Mouse (Mus musculus): ENCODE data around the gene Ptprq. TPM values are rescaled to one million over a fixed set of nuclear protein-coding genes. Genes with fewer than 3 reads are reported as not detected.

The Ptprq gene
- polyA plus RNA-seq (2014; fragmentation: Nextera tagmentation; extraction: Ambion mirVana): not detected in 2 replicates

GRCm38 (mm10) chr10:107719806-107720205 lies at the start of gene Ptprq:
TSS of gene Ptprq (minus strand) at chr10:107720051.
- ATAC-seq (replicated peaks; ENCODE audit: low FRiP score) (no peak), DNase-seq (ENCODE audit: low spot score) (no peak)
- Histone ChIP-seq H3K4me2 (no peak within 1 kb of the TSS), H3K4me3 (ENCODE audit: low read depth, low read length) (no peak within 1 kb of the TSS), H3K9ac (ENCODE audit: low read depth, low read length) (no peak within 1 kb of the TSS), H3K4me1 (replicated peaks; ENCODE audit: control insufficient read depth, insufficient read depth, low read length) (no peaks in the 10 kb centered on the region), H3K36me3 (ENCODE audit: control insufficient read depth, insufficient read depth, low read length) (no peaks in the 10 kb centered on the region), H3K27me3 (replicated peaks; ENCODE audit: control insufficient read depth, insufficient read depth, low read length) (no peaks in the 10 kb centered on the region), H3K9me3 (ENCODE audit: control insufficient read depth, low read length) (no peaks in the 10 kb centered on the region), H3K27ac (ENCODE audit: low read depth, low read length) (no peak within 1 kb of the TSS)
- WGBS: 71% methylated on average over 1 of the region's 1 CpGs

- Histone ChIP-seq H3K27ac (ENCODE audit: low read depth, low read length) (no peak overlapping the region), H3K9ac (ENCODE audit: low read depth, low read length) (no peak overlapping the region), H3K27me3 (replicated peaks; ENCODE audit: control insufficient read depth, insufficient read depth, low read length) (no peaks in the 10 kb centered on the region), H3K4me2 (no peak overlapping the region), H3K4me3 (ENCODE audit: low read depth, low read length) (no peak overlapping the region), H3K9me3 (ENCODE audit: control insufficient read depth, low read length) (no peaks in the 10 kb centered on the region), H3K4me1 (replicated peaks; ENCODE audit: control insufficient read depth, insufficient read depth, low read length) (no peaks in the 10 kb centered on the region), H3K36me3 (ENCODE audit: control insufficient read depth, insufficient read depth, low read length) (no peaks in the 10 kb centered on the region)
- DNase-seq (ENCODE audit: low spot score) (no peak), ATAC-seq (replicated peaks; ENCODE audit: low FRiP score) (no peak)
- WGBS: 53% methylated on average over 1 of the region's 1 CpGs
Measured at GRCm38 (mm10) chr10:107759624-107760023, 39.8 kb upstream of the Ptprq start.

DNA sequence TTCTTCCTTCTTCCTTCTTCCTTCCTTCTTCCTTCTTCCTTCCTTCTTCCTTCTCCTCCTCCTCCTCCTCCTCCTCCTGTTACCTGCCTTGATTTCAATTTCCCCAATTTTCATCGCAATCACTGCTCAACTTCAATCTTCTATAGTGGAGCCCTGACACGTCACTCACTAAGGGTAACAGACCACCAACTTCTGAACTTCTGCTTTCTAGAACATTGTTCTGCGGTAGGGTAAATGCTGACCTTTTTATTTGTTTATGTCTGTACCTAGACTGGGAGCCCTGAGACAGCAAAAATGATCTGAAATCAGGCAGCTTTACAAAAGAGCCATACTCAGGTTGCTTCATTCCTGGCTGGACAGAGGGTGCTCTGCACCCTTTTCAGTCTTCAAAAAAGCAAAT lies 33.6 kb upstream of the Ptprq start:
- Histone ChIP-seq H3K27ac (ENCODE audit: low read depth, low read length) (no peak overlapping the region), H3K4me1 (replicated peaks; ENCODE audit: control insufficient read depth, insufficient read depth, low read length) (no peaks in the 10 kb centered on the region), H3K9me3 (ENCODE audit: control insufficient read depth, low read length) (no peaks in the 10 kb centered on the region), H3K36me3 (ENCODE audit: control insufficient read depth, insufficient read depth, low read length) (no peaks in the 10 kb centered on the region), H3K4me2 (no peak overlapping the region), H3K27me3 (replicated peaks; ENCODE audit: control insufficient read depth, insufficient read depth, low read length) (no peaks in the 10 kb centered on the region), H3K9ac (ENCODE audit: low read depth, low read length) (no peak overlapping the region), H3K4me3 (ENCODE audit: low read depth, low read length) (no peak overlapping the region)
- DNase-seq (ENCODE audit: low spot score): no peak
- WGBS: 69% methylated on average over 3 of the region's 3 CpGs
- no peak for ATAC-seq (replicated peaks; ENCODE audit: low FRiP score)

DNA sequence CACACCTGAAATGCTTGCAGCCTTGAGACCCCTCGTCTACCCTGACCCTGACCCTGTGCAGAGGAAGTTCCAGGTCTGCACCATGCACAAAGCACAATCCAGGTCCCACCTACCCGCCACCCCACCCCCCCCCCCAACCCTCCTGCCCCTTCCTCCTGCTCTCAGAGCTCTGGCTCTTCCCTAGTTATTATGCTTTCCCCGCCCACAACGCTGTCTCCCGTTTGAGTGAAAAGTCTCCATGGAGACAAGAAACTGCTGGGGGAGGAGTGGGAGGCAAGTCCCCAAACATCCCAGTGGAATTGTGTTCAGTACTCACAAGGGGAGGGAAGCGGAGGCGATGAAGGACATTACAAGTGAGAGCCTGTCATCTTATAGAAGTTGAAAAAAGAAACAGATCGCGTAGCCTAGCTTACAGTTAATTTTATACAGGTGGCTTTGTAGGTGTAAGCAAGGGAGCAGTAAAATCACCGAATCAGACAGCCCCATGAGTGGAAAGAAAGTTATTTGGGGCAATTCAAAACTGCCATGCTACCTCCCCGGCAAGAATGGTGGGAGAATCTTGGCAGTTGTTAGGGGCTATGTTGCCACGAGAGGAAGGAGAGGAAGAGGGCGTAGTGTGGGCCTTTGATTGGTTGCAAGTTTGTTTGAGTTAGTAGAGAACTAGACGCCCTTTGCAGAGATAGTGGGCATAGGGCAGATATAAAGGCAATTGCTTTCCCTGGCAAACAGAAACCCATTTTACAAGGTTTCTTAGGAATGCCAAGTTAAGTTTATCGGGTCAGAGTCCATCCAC lies 32.7 kb upstream of the Ptprq start:
- Histone ChIP-seq H3K27me3 (replicated peaks; ENCODE audit: control insufficient read depth, insufficient read depth, low read length) (no peaks in the 10 kb centered on the region), H3K36me3 (ENCODE audit: control insufficient read depth, insufficient read depth, low read length) (no peaks in the 10 kb centered on the region), H3K9ac (ENCODE audit: low read depth, low read length) (no peak overlapping the region), H3K9me3 (ENCODE audit: control insufficient read depth, low read length) (no peaks in the 10 kb centered on the region), H3K4me3 (ENCODE audit: low read depth, low read length) (no peak overlapping the region), H3K4me1 (replicated peaks; ENCODE audit: control insufficient read depth, insufficient read depth, low read length) (no peaks in the 10 kb centered on the region), H3K4me2 (no peak overlapping the region), H3K27ac (ENCODE audit: low read depth, low read length) (no peak overlapping the region)
- 45% methylated on average over 14 of the region's 15 CpGs for WGBS
- ATAC-seq (replicated peaks; ENCODE audit: low FRiP score) (no peak), DNase-seq (ENCODE audit: low spot score) (no peak)

DNA sequence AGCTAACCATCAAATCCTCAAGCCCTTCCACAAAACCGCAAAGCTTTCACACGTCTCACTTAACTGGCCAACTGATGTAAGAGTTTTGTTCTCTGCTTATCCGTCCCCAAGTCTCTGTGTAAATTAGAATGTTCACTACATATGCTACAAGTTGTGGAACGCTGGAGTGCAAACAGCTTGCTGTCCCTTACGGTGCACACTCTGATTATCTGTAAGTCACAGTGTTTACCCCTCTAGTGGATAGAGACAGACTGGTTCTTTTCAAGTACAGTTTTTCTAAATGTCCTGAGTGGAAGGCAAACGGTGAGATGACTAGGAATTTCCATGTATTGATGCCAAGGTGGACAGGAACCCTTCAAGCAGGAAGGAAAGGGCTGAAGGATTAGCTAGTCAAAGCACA lies 32.1 kb upstream of the Ptprq start:
- Histone ChIP-seq H3K9ac (ENCODE audit: low read depth, low read length) (no peak overlapping the region), H3K9me3 (ENCODE audit: control insufficient read depth, low read length) (no peaks in the 10 kb centered on the region), H3K4me2 (no peak overlapping the region), H3K36me3 (ENCODE audit: control insufficient read depth, insufficient read depth, low read length) (no peaks in the 10 kb centered on the region), H3K27ac (ENCODE audit: low read depth, low read length) (no peak overlapping the region), H3K4me3 (ENCODE audit: low read depth, low read length) (no peak overlapping the region), H3K4me1 (replicated peaks; ENCODE audit: control insufficient read depth, insufficient read depth, low read length) (no peaks in the 10 kb centered on the region), H3K27me3 (replicated peaks; ENCODE audit: control insufficient read depth, insufficient read depth, low read length) (no peaks in the 10 kb centered on the region)
- 36% methylated on average over 6 of the region's 6 CpGs for WGBS
- DNase-seq (ENCODE audit: low spot score) (no peak), ATAC-seq (replicated peaks; ENCODE audit: low FRiP score) (no peak)

DNA sequence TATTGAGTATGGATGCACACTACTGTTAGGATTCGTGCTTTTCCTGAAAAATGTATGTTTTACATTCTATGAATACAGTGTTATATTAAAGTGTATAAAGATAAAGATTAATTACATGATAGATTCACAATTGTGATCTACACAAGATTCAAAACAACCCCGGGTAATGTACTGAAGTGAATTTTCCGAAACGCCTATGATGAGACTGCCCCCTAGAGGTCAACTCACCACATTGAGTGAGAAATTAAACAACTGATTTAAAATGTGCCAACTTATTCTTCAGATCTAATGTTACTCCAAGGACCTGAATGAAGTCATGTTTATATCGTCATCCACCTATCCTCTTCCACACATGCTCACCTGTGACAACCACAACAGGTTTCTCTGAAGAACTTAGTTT lies 27.7 kb upstream of the Ptprq start:
- no peak for DNase-seq (ENCODE audit: low spot score)
- Histone ChIP-seq H3K9me3 (ENCODE audit: control insufficient read depth, low read length) (no peaks in the 10 kb centered on the region), H3K9ac (ENCODE audit: low read depth, low read length) (no peak overlapping the region), H3K27me3 (replicated peaks; ENCODE audit: control insufficient read depth, insufficient read depth, low read length) (no peaks in the 10 kb centered on the region), H3K4me1 (replicated peaks; ENCODE audit: control insufficient read depth, insufficient read depth, low read length) (no peaks in the 10 kb centered on the region), H3K36me3 (ENCODE audit: control insufficient read depth, insufficient read depth, low read length) (no peaks in the 10 kb centered on the region), H3K4me2 (no peak overlapping the region), H3K4me3 (ENCODE audit: low read depth, low read length) (no peak overlapping the region), H3K27ac (ENCODE audit: low read depth, low read length) (no peak overlapping the region)
- no peak for ATAC-seq (replicated peaks; ENCODE audit: low FRiP score)
- 17% methylated on average over 5 of the region's 5 CpGs for WGBS

DNA sequence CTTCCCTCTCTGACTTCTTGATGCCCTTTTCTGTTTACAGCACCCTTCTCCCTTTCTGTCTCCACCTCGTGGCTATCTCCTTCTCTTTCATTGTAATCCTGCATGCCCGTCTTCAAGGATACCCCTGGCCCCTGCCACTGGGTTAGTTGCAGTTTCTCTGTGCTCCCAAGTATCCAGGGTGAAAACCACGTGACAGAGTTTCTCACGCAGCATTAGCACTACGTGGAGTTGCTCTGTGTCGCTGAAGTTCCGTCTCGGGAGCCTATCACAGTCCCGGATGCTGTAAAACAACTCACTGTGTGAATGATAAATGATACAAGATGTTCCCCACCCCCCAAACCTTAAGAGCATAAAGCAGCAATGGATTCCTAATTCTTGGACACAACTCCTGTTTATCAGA lies 26.9 kb upstream of the Ptprq start:
- Histone ChIP-seq H3K27me3 (replicated peaks; ENCODE audit: control insufficient read depth, insufficient read depth, low read length) (no peaks in the 10 kb centered on the region), H3K4me3 (ENCODE audit: low read depth, low read length) (no peak overlapping the region), H3K36me3 (ENCODE audit: control insufficient read depth, insufficient read depth, low read length) (no peaks in the 10 kb centered on the region), H3K9me3 (ENCODE audit: control insufficient read depth, low read length) (no peaks in the 10 kb centered on the region), H3K4me1 (replicated peaks; ENCODE audit: control insufficient read depth, insufficient read depth, low read length) (no peaks in the 10 kb centered on the region), H3K9ac (ENCODE audit: low read depth, low read length) (no peak overlapping the region), H3K27ac (ENCODE audit: low read depth, low read length) (no peak overlapping the region), H3K4me2 (no peak overlapping the region)
- 26% methylated on average over 9 of the region's 9 CpGs for WGBS
- DNase-seq (ENCODE audit: low spot score): no peak
- no peak for ATAC-seq (replicated peaks; ENCODE audit: low FRiP score)

DNA sequence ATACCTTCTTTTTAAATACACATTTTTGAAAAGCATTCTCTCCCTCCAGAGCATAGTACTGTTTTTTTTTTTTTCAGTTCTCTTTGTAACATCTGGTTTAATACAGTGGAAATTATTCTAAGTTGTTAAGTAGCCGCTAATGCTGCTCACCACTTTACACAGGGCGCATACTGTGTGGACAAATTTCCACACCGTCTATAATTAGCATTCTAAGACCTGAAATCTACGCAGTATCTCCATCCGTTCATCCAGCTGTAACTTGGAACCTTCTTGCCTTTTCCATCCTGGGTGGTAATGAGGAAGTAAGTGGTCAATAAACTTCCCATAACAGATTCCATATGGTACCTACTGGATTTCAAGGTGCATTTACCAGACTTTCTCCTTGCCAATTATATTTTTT lies 20.0 kb upstream of the Ptprq start:
- no peak overlapping the region for H3K4me2 ChIP-seq
- H3K27ac ChIP-seq (ENCODE audit: low read depth, low read length): no peak overlapping the region
- no peaks in the 10 kb centered on the region for H3K4me1 ChIP-seq (replicated peaks; ENCODE audit: control insufficient read depth, insufficient read depth, low read length)
- no peak for ATAC-seq (replicated peaks; ENCODE audit: low FRiP score)
- no peak overlapping the region for H3K9ac ChIP-seq (ENCODE audit: low read depth, low read length)
- H3K36me3 ChIP-seq (ENCODE audit: control insufficient read depth, insufficient read depth, low read length): no peaks in the 10 kb centered on the region
- DNase-seq (ENCODE audit: low spot score): no peak
- H3K4me3 ChIP-seq (ENCODE audit: low read depth, low read length): no peak overlapping the region
- WGBS: 85% methylated on average over 5 of the region's 5 CpGs
- H3K9me3 ChIP-seq (ENCODE audit: control insufficient read depth, low read length): no peaks in the 10 kb centered on the region
- no peaks in the 10 kb centered on the region for H3K27me3 ChIP-seq (replicated peaks; ENCODE audit: control insufficient read depth, insufficient read depth, low read length)

DNA sequence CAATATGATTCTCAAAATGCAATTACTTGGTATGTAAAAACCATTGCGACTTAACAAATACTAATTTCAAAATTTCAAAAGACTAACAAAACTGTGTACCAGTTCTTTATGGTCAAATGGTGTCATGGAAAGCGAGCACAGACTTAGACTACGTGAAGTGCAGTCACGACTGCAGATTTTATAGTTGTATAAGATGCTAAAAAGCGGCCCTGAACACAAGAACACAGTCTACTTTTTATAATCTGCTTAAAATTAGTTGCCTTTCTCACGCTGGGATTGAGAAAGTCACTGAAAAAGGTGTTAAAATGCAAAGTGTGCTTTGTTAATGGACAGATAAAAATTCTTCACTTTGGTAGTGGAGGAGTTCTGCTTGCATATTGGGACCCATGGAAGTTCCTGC lies 17.9 kb upstream of the Ptprq start:
- Histone ChIP-seq H3K27me3 (replicated peaks; ENCODE audit: control insufficient read depth, insufficient read depth, low read length) (no peaks in the 10 kb centered on the region), H3K4me1 (replicated peaks; ENCODE audit: control insufficient read depth, insufficient read depth, low read length) (no peaks in the 10 kb centered on the region), H3K9me3 (ENCODE audit: control insufficient read depth, low read length) (no peaks in the 10 kb centered on the region), H3K9ac (ENCODE audit: low read depth, low read length) (no peak overlapping the region), H3K27ac (ENCODE audit: low read depth, low read length) (no peak overlapping the region), H3K36me3 (ENCODE audit: control insufficient read depth, insufficient read depth, low read length) (no peaks in the 10 kb centered on the region), H3K4me2 (no peak overlapping the region), H3K4me3 (ENCODE audit: low read depth, low read length) (no peak overlapping the region)
- DNase-seq (ENCODE audit: low spot score): no peak
- 77% methylated on average over 6 of the region's 6 CpGs for WGBS
- ATAC-seq (replicated peaks; ENCODE audit: low FRiP score): no peak
